Mouse (Mus musculus) myocyte (in vitro differentiated cells): Measurements from ENCODE around the gene Gpc5. TPM values are rescaled to one million over a fixed set of nuclear protein-coding genes. Genes with fewer than 3 reads are reported as not detected.
"Not testable (repeated sequence)": the region's sequence is repeated elsewhere in the genome, so short reads cannot be mapped to it uniquely, and the experiment has no call there.

Source experiments
- H3K27me3 ChIP-seq: one replicate; pipeline ENCODE4 v1.6.1; 2011; ENCODE audit not compliant: control insufficient read depth, insufficient read depth, insufficient read length
- H3K36me3 ChIP-seq: one replicate; pipeline ENCODE4 v1.6.1; 2011; ENCODE audit not compliant: control insufficient read depth, insufficient read depth
- H3K4me2 ChIP-seq: one replicate; pipeline ENCODE4 v1.6.1; 2011; ENCODE audit warnings: low read depth, control low read depth
- H3K4me3 ChIP-seq: one replicate; pipeline ENCODE4 v1.5.1; 2011; ENCODE audit warnings: mild to moderate bottlenecking, control low read depth, moderate library complexity
- H3K79me2 ChIP-seq: one replicate; pipeline ENCODE4 v1.6.1; 2011; ENCODE audit not compliant: control insufficient read depth, insufficient read depth
- H3ac ChIP-seq: one replicate; pipeline ENCODE4 v1.6.1; 2011; ENCODE audit not compliant: control insufficient read depth, insufficient read length
- CEBPB ChIP-seq: IDR thresholded peaks from 2 replicates; pipeline ENCODE4 v1.6.1; 2011; ENCODE audit warnings: mild to moderate bottlenecking, moderate library complexity; ENCODE audit not compliant: poor library complexity, insufficient read depth, severe bottlenecking
- E2F4 ChIP-seq: IDR thresholded peaks from one replicate; pipeline ENCODE4 v1.6.1; 2011; ENCODE audit warnings: mild to moderate bottlenecking, control low read depth, moderate library complexity; ENCODE audit not compliant: insufficient read depth
- MAX ChIP-seq: IDR thresholded peaks from one replicate; pipeline ENCODE4 v1.6.1; 2011; ENCODE audit warnings: low read depth, mild to moderate bottlenecking, control low read depth
- MYOD1 ChIP-seq, 3 experiments: IDR thresholded peaks; one replicate each; pipeline ENCODE4 v1.6.1; 2011; ENCODE audit warnings: control low read depth in 2 of 3, low read depth in 2 of 3, mild to moderate bottlenecking in 2 of 3, moderate library complexity in 1 of 3; ENCODE audit not compliant: insufficient read length in 2 of 3, control insufficient read depth in 1 of 3
- MYOG ChIP-seq, 3 experiments: IDR thresholded peaks; one replicate each; pipeline ENCODE4 v1.6.1; 2011; ENCODE audit warnings: control low read depth in 2 of 3, low read depth in 2 of 3, mild to moderate bottlenecking in 2 of 3; ENCODE audit not compliant: insufficient read length in 2 of 3, control insufficient read depth in 1 of 3, insufficient read depth in 1 of 3
- POLR2A ChIP-seq: IDR thresholded peaks from one replicate; pipeline ENCODE4 v1.6.1; 2011; ENCODE audit warnings: low read depth, mild to moderate bottlenecking, control low read depth, moderate library complexity; ENCODE audit not compliant: insufficient read length
- POLR2AphosphoS2 ChIP-seq: IDR thresholded peaks from one replicate; pipeline ENCODE4 v1.6.1; 2011; ENCODE audit warnings: low read depth, control low read depth; ENCODE audit not compliant: insufficient read length
- REST ChIP-seq: IDR thresholded peaks from one replicate; pipeline ENCODE4 v1.6.1; 2011; ENCODE audit warnings: mild to moderate bottlenecking, control low read depth, moderate library complexity; ENCODE audit not compliant: insufficient read depth, insufficient read length
- SRF ChIP-seq: IDR thresholded peaks from one replicate; pipeline ENCODE4 v1.6.1; 2011; ENCODE audit warnings: low read depth; ENCODE audit not compliant: control insufficient read depth, insufficient read length
- TCF12 ChIP-seq: IDR thresholded peaks from one replicate; pipeline ENCODE4 v1.6.1; 2011; ENCODE audit warnings: mild to moderate bottlenecking, control low read depth; ENCODE audit not compliant: poor library complexity, insufficient read depth, severe bottlenecking
- TCF3 ChIP-seq: IDR thresholded peaks from one replicate; pipeline ENCODE4 v1.6.1; 2011; ENCODE audit warnings: low read depth, control low read depth; ENCODE audit not compliant: insufficient read length
- USF1 ChIP-seq: IDR thresholded peaks from one replicate; pipeline ENCODE4 v1.6.1; 2011; ENCODE audit warnings: low read depth, mild to moderate bottlenecking, control low read depth, moderate library complexity
- polyA plus RNA-seq: library from polyadenylated mRNA; unstranded; fragments of >200 nt; fragmentation: generic; extraction: Trizol; gene quantifications from one replicate; pipeline ENCODE4 v1.2.1, GENCODE M21; 2012; ENCODE audit warnings: missing spikeins

Gene Gpc5
- polyA plus RNA-seq, 1 experiment, result not detected

GRCm38 (mm10) chr14:115054252-115054651 lies 37.8 kb upstream of the Gpc5 start:
- Histone ChIP-seq H3K79me2 (no peaks in the 10 kb centered on the region), H3K4me2 (no peak overlapping the region), H3K36me3 (peaks cover 10% of the 10 kb centered on the region), H3K27me3 (no peaks in the 10 kb centered on the region), H3ac (no peak overlapping the region), H3K4me3 (no peak overlapping the region)
- TF ChIP-seq E2F4, result no peak
- no peak for TF ChIP-seq TCF12
- no peak for TF ChIP-seq MAX
- TF ChIP-seq REST, result no peak
- no peak for TF ChIP-seq MYOG (IDR thresholded peaks at IDR 0.05; ENCODE audit: control insufficient read depth in 1 of 3, insufficient read depth in 1 of 3, insufficient read length in 2 of 3, low read depth in 2 of 3)
- TF ChIP-seq SRF, result no peak
- no peak for TF ChIP-seq CEBPB
- TF ChIP-seq MYOD1 (IDR thresholded peaks at IDR 0.05; ENCODE audit: control insufficient read depth in 1 of 3, insufficient read length in 2 of 3, low read depth in 2 of 3), result no peak
- TF ChIP-seq USF1, result no peak
- no peak for TF ChIP-seq POLR2A
- no peak for TF ChIP-seq POLR2AphosphoS2
- no peak for TF ChIP-seq TCF3

- TF ChIP-seq TCF3, result no peak
- no peak for TF ChIP-seq POLR2A
- no peak for TF ChIP-seq MYOD1 (IDR thresholded peaks at IDR 0.05; ENCODE audit: control insufficient read depth in 1 of 3, insufficient read length in 2 of 3, low read depth in 2 of 3)
- no peak for TF ChIP-seq MYOG (IDR thresholded peaks at IDR 0.05; ENCODE audit: control insufficient read depth in 1 of 3, insufficient read depth in 1 of 3, insufficient read length in 2 of 3, low read depth in 2 of 3)
- TF ChIP-seq TCF12, result no peak
- TF ChIP-seq MAX, result no peak
- TF ChIP-seq POLR2AphosphoS2, result no peak
- TF ChIP-seq REST, result no peak
- no peak for TF ChIP-seq E2F4
- TF ChIP-seq USF1, result no peak
- no peak for TF ChIP-seq SRF
- no peak for TF ChIP-seq CEBPB
- H3K36me3 ChIP-seq, result peaks cover 4% of the 10 kb centered on the region
- no peaks in the 10 kb centered on the region for H3K79me2 ChIP-seq
- no peak overlapping the region for H3K4me2 ChIP-seq
- H3K27me3 ChIP-seq, result no peaks in the 10 kb centered on the region
- no peak overlapping the region for H3K4me3 ChIP-seq
- no peak overlapping the region for H3ac ChIP-seq
Measured at GRCm38 (mm10) chr14:115057524-115057923, 34.5 kb upstream of the Gpc5 start.

GRCm38 (mm10) chr14:115066164-115066563 lies 25.9 kb upstream of the Gpc5 start:
- not testable (repeated sequence) for H3K27me3 ChIP-seq, H3ac ChIP-seq, H3K36me3 ChIP-seq, H3K4me2 ChIP-seq, H3K4me3 ChIP-seq, H3K79me2 ChIP-seq

- no peaks in the 10 kb centered on the region for H3K36me3 ChIP-seq
- H3K79me2 ChIP-seq, result no peaks in the 10 kb centered on the region
- H3ac ChIP-seq, result no peak overlapping the region
- no peak overlapping the region for H3K4me3 ChIP-seq
- peak overlapping the region; percentile 31 for H3K4me2 ChIP-seq
- H3K27me3 ChIP-seq, result no peaks in the 10 kb centered on the region
- TF ChIP-seq REST (no peak), TCF12 (no peak), E2F4 (no peak), SRF (no peak), POLR2AphosphoS2 (no peak), MYOD1 (IDR thresholded peaks at IDR 0.05; ENCODE audit: control insufficient read depth in 1 of 3, insufficient read length in 2 of 3, low read depth in 2 of 3) (no peak), POLR2A (no peak), MYOG (IDR thresholded peaks at IDR 0.05; ENCODE audit: control insufficient read depth in 1 of 3, insufficient read depth in 1 of 3, insufficient read length in 2 of 3, low read depth in 2 of 3) (no peak), CEBPB (no peak), TCF3 (no peak), USF1 (no peak), MAX (no peak)
Measured at GRCm38 (mm10) chr14:115070534-115070933, 21.5 kb upstream of the Gpc5 start.

- no peaks in the 10 kb centered on the region for H3K79me2 ChIP-seq
- no peak overlapping the region for H3K4me2 ChIP-seq
- TF ChIP-seq REST (no peak), MYOD1 (IDR thresholded peaks at IDR 0.05; ENCODE audit: control insufficient read depth in 1 of 3, insufficient read length in 2 of 3, low read depth in 2 of 3) (no peak), TCF3 (no peak), E2F4 (no peak), TCF12 (no peak)
- no peaks in the 10 kb centered on the region for H3K36me3 ChIP-seq
- no peak overlapping the region for H3ac ChIP-seq
- no peak overlapping the region for H3K4me3 ChIP-seq
- H3K27me3 ChIP-seq, result no peaks in the 10 kb centered on the region
Measured at GRCm38 (mm10) chr14:115077340-115077739, 14.7 kb upstream of the Gpc5 start.
